Mouse (Mus musculus) cerebellum, postnatal 4 days (tissue): ENCODE data around the gene Tmem220.

Source experiments
- DNase-seq, 2 experiments: peaks; one replicate each; pipeline ENCODE4 v3.0.0; 2022; ENCODE audit warnings: low spot score in 2 of 2, mixed read lengths in 1 of 2

The Tmem220 gene

DNA sequence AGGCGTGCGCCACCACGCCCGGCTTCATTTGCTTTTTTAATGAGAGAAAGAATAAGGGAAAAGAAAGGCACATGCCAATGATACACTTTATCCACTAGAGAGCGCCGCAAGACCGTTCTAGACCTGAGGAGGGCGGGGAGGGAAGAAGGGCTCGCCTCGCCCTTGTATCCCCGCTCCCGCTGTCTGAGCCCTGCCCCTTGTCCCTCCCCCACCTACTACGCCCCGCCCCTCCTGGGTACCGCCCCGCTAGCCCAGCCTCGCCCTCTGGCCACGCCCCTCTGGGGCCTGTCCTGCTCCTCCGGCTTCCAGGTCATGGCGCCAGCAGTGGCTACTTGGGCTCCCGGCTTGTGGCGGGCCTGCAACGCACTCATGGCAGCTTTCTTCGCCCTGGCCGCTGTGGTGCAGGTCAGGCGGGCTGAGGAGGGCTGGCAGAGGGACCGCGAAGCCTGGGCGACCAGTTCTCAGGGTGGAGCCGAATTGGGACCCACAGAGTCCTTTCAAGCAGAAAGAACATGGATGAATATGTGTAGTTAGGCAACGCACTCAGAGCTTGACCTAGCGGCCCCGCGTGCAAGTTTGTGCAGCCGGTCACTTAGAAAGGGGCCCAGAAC lies at the start of gene Tmem220:
Gene Tmem220, plus strand, starts transcription at position 288 of the 611 bp plus-strand sequence.
- DNase-seq: peak; percentile 72 to 90

DNA sequence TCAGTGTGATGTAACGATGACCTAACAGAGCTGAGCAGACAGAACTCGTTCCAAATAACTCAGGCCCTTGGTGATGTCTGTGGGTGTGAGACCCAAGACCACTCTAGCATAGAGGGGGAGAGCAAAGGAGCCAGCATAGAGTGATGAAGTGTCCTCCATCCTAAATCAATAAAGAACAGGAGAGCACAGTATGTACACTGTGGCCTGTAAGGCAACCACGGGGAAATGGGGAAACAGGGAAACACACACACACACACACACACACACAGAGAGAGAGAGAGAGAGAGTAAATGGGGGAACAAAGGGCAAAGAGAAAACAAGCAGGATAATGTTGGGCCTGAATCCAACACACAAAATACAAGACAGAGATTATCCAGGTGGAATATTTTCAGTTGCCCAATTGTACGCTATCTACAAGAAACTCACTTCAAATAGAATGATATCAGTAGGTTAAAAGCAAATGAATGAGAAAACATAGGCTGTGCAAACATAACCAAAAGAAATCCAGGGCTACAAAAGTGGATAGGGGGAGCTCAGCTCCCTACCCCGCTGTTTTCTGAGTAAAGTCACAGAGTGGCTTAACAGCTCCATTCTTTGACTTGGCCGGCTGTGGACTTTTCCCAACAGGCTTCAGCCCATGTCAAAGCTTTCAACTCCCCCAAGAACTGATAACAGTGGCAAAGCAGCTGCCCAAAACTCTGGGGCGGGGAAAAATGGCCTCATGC lies 49.2 kb upstream of the Tmem220 start:
- no peak for DNase-seq

DNA sequence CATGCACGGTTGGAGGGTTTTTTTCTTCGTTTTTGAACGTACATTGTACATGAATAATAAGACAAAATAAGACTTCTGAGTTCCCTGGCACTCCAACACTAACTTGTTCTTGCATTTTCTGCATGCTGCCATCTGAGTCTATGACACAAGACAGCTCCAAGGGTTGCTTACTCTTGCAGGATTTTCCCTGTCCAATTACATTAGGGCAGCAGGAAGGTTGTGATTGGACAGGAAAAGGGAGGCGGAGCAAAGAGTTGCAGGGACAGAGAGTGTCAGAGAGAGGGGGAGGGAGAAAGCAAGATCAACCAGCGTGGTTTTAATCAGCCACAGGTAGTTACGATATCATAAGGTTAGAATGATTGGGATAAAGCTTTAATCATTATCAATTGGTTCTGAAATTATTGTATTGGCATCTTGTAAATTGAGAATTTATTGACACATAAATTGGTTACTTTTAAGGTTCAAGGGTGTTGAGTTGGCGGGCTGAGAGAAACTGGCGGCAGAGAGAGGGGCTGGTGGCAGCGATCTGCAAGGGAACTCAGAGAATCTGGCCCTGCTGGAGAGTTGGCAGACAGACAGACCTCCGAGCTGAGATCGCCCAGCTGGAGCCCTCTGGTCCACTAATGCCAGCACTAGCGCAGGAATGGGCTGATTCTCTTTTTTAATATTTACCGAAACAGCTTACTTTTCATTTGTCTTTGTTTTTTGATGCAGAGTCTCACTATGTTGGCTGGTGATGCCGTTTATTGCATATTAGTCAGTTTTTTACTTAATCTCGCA lies 43.4 kb upstream of the Tmem220 start:
- DNase-seq: no peak

DNA sequence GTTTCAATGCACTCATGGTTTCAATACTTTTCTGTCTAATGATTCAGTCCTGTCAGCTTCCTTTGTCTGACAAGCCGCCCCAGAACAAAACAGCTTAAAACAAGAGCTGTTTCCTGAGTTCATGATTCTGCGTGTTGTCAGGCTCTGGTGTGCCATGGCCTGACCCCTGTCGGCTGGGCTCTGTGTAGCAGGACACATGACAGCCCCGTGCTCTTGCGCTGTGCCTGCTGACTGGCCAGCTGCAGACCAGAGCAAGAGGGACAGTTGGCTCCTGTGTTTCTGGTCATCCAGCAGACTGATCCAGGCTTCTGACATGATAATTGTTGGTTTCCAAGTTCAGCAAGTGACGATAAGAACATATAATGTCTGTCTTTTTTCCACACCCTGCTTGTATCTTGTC lies 42.2 kb upstream of the Tmem220 start:
- peak in 1 of 2 experiments; percentile 56 for DNase-seq

GRCm38 (mm10) chr11:66983422-66984164 lies 41.4 kb upstream of the Tmem220 start:
- DNase-seq: no peak

DNA sequence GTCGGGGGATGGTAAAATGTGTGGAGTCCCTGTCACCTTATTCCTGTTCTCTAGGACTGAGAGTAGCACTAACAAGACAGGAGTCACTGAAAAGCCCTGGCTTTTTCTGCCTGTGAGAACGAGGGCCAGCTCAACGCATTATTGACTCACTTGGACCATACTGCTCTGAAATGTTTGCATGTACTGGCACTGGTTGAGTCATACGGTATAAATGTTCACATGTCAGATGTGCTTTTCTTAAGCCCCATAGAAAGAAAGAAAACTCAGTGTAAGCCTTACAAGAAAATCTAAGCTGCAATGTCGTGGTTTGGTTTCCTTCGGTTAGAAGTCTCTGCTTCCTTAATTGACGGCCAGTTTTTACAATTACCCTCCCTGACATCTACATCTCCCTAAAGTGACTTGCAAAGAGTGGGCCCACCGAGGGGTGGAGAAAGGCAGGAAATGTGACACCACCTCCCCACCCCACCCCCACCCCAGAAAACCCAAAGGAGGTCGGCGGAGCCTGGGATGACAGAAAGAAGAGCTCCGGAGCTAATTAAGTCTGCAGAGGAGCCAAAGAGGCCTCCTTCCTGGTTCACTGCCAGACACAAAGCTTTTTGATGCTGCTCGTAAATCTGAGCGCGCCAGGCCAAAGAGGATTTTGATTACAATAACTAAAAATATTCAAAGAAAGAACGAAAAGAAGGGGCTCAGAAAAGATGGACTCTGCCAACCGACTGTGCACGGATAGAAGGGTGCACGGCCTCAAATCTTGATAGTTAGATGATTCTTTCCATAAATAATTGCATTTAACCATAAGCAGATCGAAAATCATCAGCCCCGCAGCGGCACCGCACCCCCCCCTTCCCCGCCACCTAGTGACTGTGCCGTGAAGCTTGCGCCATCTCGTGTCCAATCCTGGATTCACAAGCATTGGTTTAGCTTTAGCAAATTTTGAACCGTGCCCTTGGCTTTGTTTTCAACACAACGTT lies 40.5 kb upstream of the Tmem220 start:
- peak; percentile 58 to 84 for DNase-seq

DNA sequence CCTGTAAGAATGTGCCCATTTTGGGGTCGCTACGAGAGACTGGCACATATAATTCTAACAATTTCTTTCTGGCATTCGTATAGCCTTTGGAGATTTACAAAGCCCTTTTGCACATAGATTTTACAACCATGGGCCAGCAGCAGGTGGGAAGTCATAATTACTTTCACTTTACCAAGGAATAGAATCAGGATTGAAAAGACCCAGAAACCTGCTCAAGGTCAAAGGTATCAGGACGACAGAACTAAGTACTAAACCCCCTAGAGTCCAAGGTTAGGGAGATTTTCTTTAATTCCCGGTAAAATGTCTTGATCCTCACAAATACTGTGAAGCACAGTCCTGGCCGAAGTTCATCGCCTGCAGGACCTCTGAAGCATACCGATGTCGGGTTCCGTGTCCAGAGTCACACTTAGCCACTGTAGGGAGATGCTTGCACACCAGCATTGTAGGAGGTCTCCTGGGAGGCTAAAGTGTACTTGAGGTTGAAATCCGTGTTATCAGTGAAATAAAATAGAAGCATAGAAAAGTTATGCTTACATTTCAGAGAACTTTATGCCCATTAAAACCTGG lies 39.7 kb upstream of the Tmem220 start:
- DNase-seq: no peak

GRCm38 (mm10) chr11:66992150-66992549 lies 32.8 kb upstream of the Tmem220 start:
- no peak for DNase-seq

GRCm38 (mm10) chr11:66993674-66994073 lies 31.3 kb upstream of the Tmem220 start:
- no peak for DNase-seq

GRCm38 (mm10) chr11:66996446-66996845 lies 28.5 kb upstream of the Tmem220 start:
- DNase-seq: no peak

DNA sequence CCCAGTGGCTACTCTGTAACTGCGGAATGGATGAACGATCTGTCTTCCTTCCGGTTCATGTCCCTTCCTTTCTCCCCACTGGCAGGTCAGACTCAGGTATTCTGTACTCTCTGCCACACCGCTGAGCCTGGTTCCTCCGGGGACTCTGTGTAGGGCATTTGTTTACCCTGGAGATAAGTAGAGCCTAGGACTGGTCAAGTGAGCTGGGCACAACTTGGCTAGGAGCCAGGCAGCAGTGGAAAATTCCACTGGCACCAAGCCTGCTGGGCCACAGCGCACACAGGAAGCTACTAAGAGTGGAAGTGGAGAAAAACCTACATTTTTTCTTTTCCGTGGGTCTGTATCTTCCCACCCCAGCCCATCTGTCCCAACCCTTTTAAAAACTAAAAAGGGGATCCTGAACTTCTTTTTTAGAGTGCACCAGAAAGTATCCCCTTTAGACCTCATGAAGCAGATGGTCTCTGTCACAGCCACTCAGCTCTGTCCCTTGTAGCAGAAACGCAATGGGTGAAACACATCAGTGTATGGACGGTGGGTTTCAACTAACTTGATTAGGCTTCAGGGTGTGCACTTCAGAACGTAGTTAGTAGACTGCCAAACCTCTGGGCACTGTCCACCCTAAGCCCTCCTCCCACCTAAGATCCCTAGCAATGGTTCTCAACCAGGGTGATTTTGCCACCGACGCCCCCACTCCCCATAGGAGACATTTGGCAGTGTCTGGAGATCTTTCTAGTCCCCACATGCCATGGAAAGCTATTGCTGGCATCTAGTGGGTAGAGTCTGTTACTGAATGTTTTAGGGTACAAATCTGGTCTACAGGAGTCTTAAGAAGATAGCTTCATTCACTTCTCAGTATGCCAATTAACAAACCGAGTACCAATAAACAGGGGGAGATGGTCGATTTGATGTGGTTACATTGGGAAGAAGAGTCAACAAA lies 26.2 kb upstream of the Tmem220 start:
- DNase-seq: peak in 1 of 2 experiments; percentile 63

DNA sequence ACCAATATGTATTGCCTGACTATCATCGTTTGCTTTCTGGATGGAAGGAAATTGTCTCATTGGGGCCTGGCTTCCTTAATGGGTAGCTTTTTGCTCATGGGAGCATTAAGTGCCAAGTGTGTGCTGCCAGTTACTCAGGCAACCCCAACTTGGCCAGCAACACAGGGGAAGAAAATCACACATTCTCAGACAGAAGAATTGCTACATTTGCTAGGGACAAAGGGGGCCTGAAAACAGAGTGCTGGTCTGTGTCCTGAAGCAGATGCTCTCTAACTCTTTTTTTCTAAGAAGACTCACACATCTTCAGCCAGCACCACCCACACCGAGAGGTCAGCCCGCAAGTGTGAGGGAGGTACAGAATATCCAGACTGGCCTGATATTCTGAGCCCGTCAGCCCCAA lies 24.3 kb upstream of the Tmem220 start:
- no peak for DNase-seq

DNA sequence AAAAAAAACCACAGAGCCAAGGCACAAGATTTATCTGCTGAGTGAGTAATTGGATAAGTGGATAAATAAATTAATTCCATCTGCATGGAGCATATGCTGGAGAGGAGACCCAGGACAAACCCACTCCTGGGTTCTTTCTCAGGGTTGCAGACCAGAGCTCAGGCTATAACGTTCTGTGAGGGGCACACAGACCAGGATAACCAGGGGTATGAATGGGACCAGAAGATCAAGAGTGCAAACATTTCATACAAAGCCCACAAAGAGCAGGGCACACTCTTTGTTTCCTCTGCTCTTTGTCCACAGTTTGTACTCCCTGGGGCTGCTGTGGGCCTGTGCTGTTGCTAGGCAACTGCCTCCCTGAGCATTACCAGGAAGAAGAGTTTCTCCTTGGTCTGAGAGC lies 23.2 kb upstream of the Tmem220 start:
- no peak for DNase-seq

- peak in 1 of 2 experiments; percentile 34 for DNase-seq
These were observed 22.0 kb upstream of the Tmem220 start for GRCm38 (mm10) chr11:67002911-67003310.

DNA sequence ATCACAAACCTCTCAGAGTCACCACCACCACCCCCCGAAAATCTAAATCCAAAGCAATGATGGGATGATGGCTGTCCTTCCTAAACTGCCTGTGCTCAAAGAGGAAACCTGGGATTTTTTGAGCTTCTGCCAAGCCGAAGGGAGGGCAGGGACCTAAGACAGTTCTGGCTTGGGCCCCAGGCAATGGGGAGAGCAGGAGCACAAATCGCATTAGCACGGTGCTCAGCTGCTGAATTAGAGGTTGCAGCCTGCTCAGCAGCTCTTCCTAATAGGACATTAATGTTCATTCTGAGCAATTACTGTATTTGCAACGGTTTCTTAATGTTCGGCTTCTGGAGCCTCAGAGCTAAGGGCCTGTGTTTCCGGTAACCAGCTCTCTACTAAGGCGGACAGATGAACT lies 17.0 kb upstream of the Tmem220 start:
- DNase-seq: peak in 1 of 2 experiments; percentile 47

DNA sequence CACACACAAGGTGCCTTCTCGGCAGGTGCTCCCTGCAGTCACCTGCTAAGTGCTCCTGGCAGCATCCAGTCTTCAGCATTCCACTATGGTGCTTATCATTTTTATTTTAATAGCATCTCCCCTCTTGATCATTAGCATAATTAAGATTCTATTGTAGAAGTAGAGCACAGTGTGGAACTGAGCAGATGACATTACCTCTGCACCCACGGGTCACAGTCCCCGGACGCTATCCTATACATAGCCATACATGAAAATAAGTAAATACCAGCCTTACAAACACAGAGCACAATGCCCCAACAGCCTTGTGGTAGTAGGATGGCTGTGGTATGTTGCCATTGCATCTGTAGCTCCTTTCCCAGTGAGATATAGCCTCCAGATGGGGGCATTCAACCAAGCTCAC lies 16.4 kb upstream of the Tmem220 start:
- DNase-seq: no peak

DNA sequence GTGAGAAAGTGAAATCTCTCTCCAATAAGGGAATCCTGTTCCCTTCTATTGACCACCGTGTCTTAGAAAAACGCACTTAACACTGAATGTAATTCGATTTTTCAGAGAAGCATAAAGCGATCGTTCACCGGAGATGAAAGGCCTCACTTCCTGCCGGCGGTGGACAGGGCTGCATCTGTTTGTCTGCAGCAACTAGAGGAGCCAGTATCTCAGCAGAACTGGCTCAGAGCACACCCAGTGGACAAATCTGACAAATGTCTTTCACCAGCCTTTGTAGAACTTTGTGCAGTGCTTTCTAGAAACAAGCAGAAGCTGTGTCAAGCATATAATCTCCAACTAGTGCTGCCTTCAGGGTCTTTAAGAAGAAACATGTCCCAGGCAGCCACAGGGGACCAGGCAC lies 14.5 kb upstream of the Tmem220 start:
- peak in 1 of 2 experiments; percentile 30 for DNase-seq

- no peak for DNase-seq
These were observed 13.3 kb upstream of the Tmem220 start for GRCm38 (mm10) chr11:67011635-67012034.
